Mouse (Mus musculus): ENCODE data around the gene Capns2.

- TF ChIP-seq CTCF (IDR thresholded peaks at IDR 0.05; ENCODE audit: low read depth) (no peak), EP300 (IDR thresholded peaks at IDR 0.05; ENCODE audit: low read depth) (no peak)
These were observed 4.6 kb upstream of the Capns2 start for GRCm38 (mm10) chr8:92896611-92897010.
